Comparison of ENCODE assay signal across 8 mouse cellular contexts in the genomic region with DNA sequence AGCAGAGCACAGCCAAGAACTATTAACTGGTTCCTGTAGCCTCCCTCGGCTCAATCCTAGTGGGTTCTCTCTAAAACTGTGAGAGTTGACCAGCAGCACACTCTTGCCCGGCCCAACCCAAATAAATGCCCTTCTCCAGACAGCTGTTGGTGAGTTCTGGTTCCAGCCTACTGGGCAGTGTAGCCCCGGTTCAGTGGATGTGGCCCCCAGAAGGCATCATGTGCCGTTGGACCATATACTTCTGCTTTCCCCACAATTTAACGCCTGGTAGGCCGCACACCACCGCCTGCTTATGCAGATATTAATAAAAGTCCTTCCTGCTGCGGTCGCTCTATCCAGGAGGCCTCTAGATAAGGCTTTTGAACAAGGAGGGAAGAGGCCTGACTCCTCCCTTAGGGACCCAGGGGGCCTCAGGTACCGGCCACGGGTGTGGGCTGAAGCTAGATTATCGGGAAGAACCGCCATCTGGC. TPM values are rescaled to one million over a fixed set of nuclear protein-coding genes. Genes with fewer than 3 reads are reported as not detected.
A peak's percentile ranks its signal among the peaks of the same experiment; 100 is the strongest.
DNase-seq lines count a peak whose midpoint lies in the region; ATAC-seq and TF ChIP-seq lines count a peak whose summit lies in the region.

No protein-coding gene starts in this region.

- peak overlapping the region; percentile 72 for H3K4me3 ChIP-seq in heart, embryonic 13.5 days
- H3K4me3 ChIP-seq in liver, embryonic 13.5 days (replicated peaks), result peak overlapping the region; percentile 84
- peak overlapping the region; percentile 79 for H3K4me3 ChIP-seq in small intestine, adult 2 months (ENCODE audit: low read depth, low read length)

- peaks cover 41% of the 10 kb centered on the region for H3K4me1 ChIP-seq in heart, embryonic 13.5 days
- H3K4me1 ChIP-seq in liver, embryonic 13.5 days (replicated peaks), result peaks cover 81% of the 10 kb centered on the region
- H3K4me1 ChIP-seq in small intestine, adult 2 months (ENCODE audit: control insufficient read depth, insufficient read depth, insufficient read length, low read length), result peaks cover 4% of the 10 kb centered on the region; the same call in 1 of the 2 replicates

- TF ChIP-seq POLR2A in small intestine, adult 2 months (IDR thresholded peaks at IDR 0.05; ENCODE audit: low read depth, low read length), result no peak

- peak overlapping the region; percentile 93 for H3K9ac ChIP-seq in heart, embryonic 13.5 days
- peak overlapping the region; percentile 98 for H3K9ac ChIP-seq in liver, embryonic 13.5 days

- TF ChIP-seq CTCF in small intestine, adult 2 months (IDR thresholded peaks at IDR 0.05; ENCODE audit: extremely low read depth, insufficient read length, insufficient replicate concordance, low read depth, low read length), result no peak

- peak; percentile 21; the same call in 1 of the 2 replicates for ATAC-seq in heart, embryonic 13.5 days (ENCODE audit: extremely low read depth, insufficient number of reproducible peaks, low FRiP score, low TSS enrichment)
- ATAC-seq in granulocyte monocyte progenitor cell, adult 5-6 weeks (replicated peaks; ENCODE audit: poor library complexity, severe bottlenecking), result peak; percentile 75
- peak; percentile 91 for ATAC-seq in liver, embryonic 13.5 days (ENCODE audit: low read depth)

- DNase-seq in heart, adult 18-20 months, result no peak
- DNase-seq in 416B (ENCODE audit: low read depth), result peak; percentile 99
- DNase-seq in R1 (ENCODE audit: low read depth, low spot score), result peak; percentile 49
- DNase-seq in liver, embryonic 13.5 days, result peak; percentile 90
- no peak for DNase-seq in frontal cortex, postnatal 14 days (ENCODE audit: low spot score in 2 of 2)

- H3K9me3 ChIP-seq in heart, embryonic 13.5 days, result no peaks in the 10 kb centered on the region
- H3K9me3 ChIP-seq in liver, embryonic 13.5 days (replicated peaks), result no peaks in the 10 kb centered on the region

- peak overlapping the region; percentile 82 for H3K4me2 ChIP-seq in heart, embryonic 13.5 days
- peak overlapping the region; percentile 93 for H3K4me2 ChIP-seq in liver, embryonic 13.5 days

- no peaks in the 10 kb centered on the region for H3K27me3 ChIP-seq in heart, embryonic 13.5 days (replicated peaks)
- H3K27me3 ChIP-seq in liver, embryonic 13.5 days, result no peaks in the 10 kb centered on the region
- H3K27me3 ChIP-seq in small intestine, adult 2 months (ENCODE audit: control insufficient read depth, insufficient read depth, low read length), result no peaks in the 10 kb centered on the region

- peak overlapping the region; percentile 98 for H3K27ac ChIP-seq in heart, embryonic 13.5 days (replicated peaks)
- peak overlapping the region; percentile 100 for H3K27ac ChIP-seq in liver, embryonic 13.5 days
- peak overlapping the region; percentile 98 for H3K27ac ChIP-seq in small intestine, adult 2 months (ENCODE audit: insufficient read depth, low read depth, low read length)

- H3K36me3 ChIP-seq in heart, embryonic 13.5 days, result peaks cover 36% of the 10 kb centered on the region
- peaks cover 61% of the 10 kb centered on the region for H3K36me3 ChIP-seq in liver, embryonic 13.5 days
- H3K36me3 ChIP-seq in small intestine, adult 2 months (ENCODE audit: control insufficient read depth, insufficient read depth, low read length), result peaks cover 21% of the 10 kb centered on the region

- 9% methylated on average over 13 of the region's 13 CpGs for WGBS in heart, embryonic 13.5 days
- WGBS in liver, embryonic 13.5 days (ENCODE audit: insufficient replicate concordance), result under 1% methylated on average over 13 of the region's 13 CpGs
- WGBS in small intestine, adult 2 months, result 1% methylated on average over 13 of the region's 13 CpGs

RNA-seq across cellular contexts. Expression of a gene that starts 1.0 kb away (rescaled TPM):
- 127 and 150 TPM in 2 replicates for polyA plus RNA-seq in heart, embryonic 13.5 days (2015; fragmentation: Nextera tagmentation; extraction: Ambion mirVana)
- total RNA-seq in heart, adult 18-20 months (2021), result 10 to 100 TPM; 70.0 to 79.6 TPM
- 239 and 250 TPM in 2 replicates for total RNA-seq in granulocyte monocyte progenitor cell, adult 5-6 weeks (2014; fragmentation: Nextera tagmentation)
- total RNA-seq in granulocyte monocyte progenitor cell, adult 5-6 weeks (2017), result 347 and 437 TPM in 2 replicates
- 249 and 260 TPM in 2 replicates for polyA plus RNA-seq in liver, embryonic 13.5 days (2015; fragmentation: Nextera tagmentation; extraction: Ambion mirVana)
- polyA plus RNA-seq in small intestine, adult 2 months (2012; rRNA removed), result 124 and 243 TPM in 2 replicates

RNA-seq across cellular contexts. Expression of a gene that starts 9.2 kb away (rescaled TPM):
- polyA plus RNA-seq in heart, embryonic 13.5 days (2015; fragmentation: Nextera tagmentation; extraction: Ambion mirVana), result 42.7 and 53.4 TPM in 2 replicates
- total RNA-seq in heart, adult 18-20 months (2021), result 10 to 100 TPM; 48.9 to 61.5 TPM
- 12.4 and 43.7 TPM in 2 replicates for total RNA-seq in granulocyte monocyte progenitor cell, adult 5-6 weeks (2014; fragmentation: Nextera tagmentation)
- 8.6 and 16.5 TPM in 2 replicates for total RNA-seq in granulocyte monocyte progenitor cell, adult 5-6 weeks (2017)
- 99.0 and 99.7 TPM in 2 replicates for polyA plus RNA-seq in liver, embryonic 13.5 days (2015; fragmentation: Nextera tagmentation; extraction: Ambion mirVana)
- polyA plus RNA-seq in small intestine, adult 2 months (2012; rRNA removed), result 14.8 and 19.8 TPM in 2 replicates

RNA-seq across cellular contexts. Expression of a gene that starts 22.8 kb away (rescaled TPM):
- 88.4 and 104 TPM in 2 replicates for polyA plus RNA-seq in heart, embryonic 13.5 days (2015; fragmentation: Nextera tagmentation; extraction: Ambion mirVana)
- 10 to 100 TPM; 37.5 to 41.6 TPM for total RNA-seq in heart, adult 18-20 months (2021)
- 81.5 and 83.1 TPM in 2 replicates for total RNA-seq in granulocyte monocyte progenitor cell, adult 5-6 weeks (2014; fragmentation: Nextera tagmentation)
- 48.6 and 54.3 TPM in 2 replicates for total RNA-seq in granulocyte monocyte progenitor cell, adult 5-6 weeks (2017)
- 76.9 and 82.6 TPM in 2 replicates for polyA plus RNA-seq in liver, embryonic 13.5 days (2015; fragmentation: Nextera tagmentation; extraction: Ambion mirVana)
- polyA plus RNA-seq in small intestine, adult 2 months (2012; rRNA removed), result 59.5 and 97.6 TPM in 2 replicates

RNA-seq across cellular contexts. Expression of a gene that starts 24.6 kb away (rescaled TPM):
- 28.3 and 31.5 TPM in 2 replicates for polyA plus RNA-seq in heart, embryonic 13.5 days (2015; fragmentation: Nextera tagmentation; extraction: Ambion mirVana)
- 10 to 100 TPM; 26.0 to 34.2 TPM for total RNA-seq in heart, adult 18-20 months (2021)
- total RNA-seq in granulocyte monocyte progenitor cell, adult 5-6 weeks (2014; fragmentation: Nextera tagmentation), result 7.9 and 8.8 TPM in 2 replicates
- total RNA-seq in granulocyte monocyte progenitor cell, adult 5-6 weeks (2017), result 9.6 and 19.7 TPM in 2 replicates
- polyA plus RNA-seq in liver, embryonic 13.5 days (2015; fragmentation: Nextera tagmentation; extraction: Ambion mirVana), result 15.8 and 21.9 TPM in 2 replicates
- 5.6 and 6.1 TPM in 2 replicates for polyA plus RNA-seq in small intestine, adult 2 months (2012; rRNA removed)

RNA-seq across cellular contexts. Expression of a gene that starts 34.3 kb away (rescaled TPM):
- 13.4 and 15.1 TPM in 2 replicates for polyA plus RNA-seq in heart, embryonic 13.5 days (2015; fragmentation: Nextera tagmentation; extraction: Ambion mirVana)
- total RNA-seq in heart, adult 18-20 months (2021), result 10 to 100 TPM; 20.0 to 22.6 TPM
- 0.73 and 7.4 TPM in 2 replicates for total RNA-seq in granulocyte monocyte progenitor cell, adult 5-6 weeks (2014; fragmentation: Nextera tagmentation)
- 0.09 TPM in 1 of 2 replicates, not detected in the other for total RNA-seq in granulocyte monocyte progenitor cell, adult 5-6 weeks (2017)
- polyA plus RNA-seq in liver, embryonic 13.5 days (2015; fragmentation: Nextera tagmentation; extraction: Ambion mirVana), result 32.5 and 37.9 TPM in 2 replicates
- 16.6 and 31.8 TPM in 2 replicates for polyA plus RNA-seq in small intestine, adult 2 months (2012; rRNA removed)

Comparison
In these comparisons a context has a peak if more than half of its experiments do, and no peak if none do; other contexts are left out.
1. ATAC-seq: peak in every context shown above with its lines; median percentile 91 in liver, embryonic 13.5 days; 75 in granulocyte monocyte progenitor cell, adult 5-6 weeks; 21 in heart, embryonic 13.5 days.
2. DNase-seq: peak in 416B (single experiment), R1 (single experiment) and liver, embryonic 13.5 days (single experiment); none in heart, adult 18-20 months (0 of 2) and frontal cortex, postnatal 14 days (0 of 2).
3. Peak in every context shown above with its lines, with median percentiles within 50 percentile points of each other: H3K27ac ChIP-seq and H3K4me3 ChIP-seq.